Mouse (Mus musculus) stomach, postnatal 0 days (tissue): ENCODE results near the gene Cygb.

ENCODE experiments used
- CTCF ChIP-seq: IDR thresholded peaks from 2 replicates; pipeline ENCODE4 v1.5.1; 2016; ENCODE audit warnings: antibody characterized with exemption, low read depth, mild to moderate bottlenecking, moderate library complexity
- EP300 ChIP-seq: optimal IDR thresholded peaks from 2 replicates; pipeline ENCODE3; 2016; ENCODE audit warnings: antibody characterized with exemption

DNA sequence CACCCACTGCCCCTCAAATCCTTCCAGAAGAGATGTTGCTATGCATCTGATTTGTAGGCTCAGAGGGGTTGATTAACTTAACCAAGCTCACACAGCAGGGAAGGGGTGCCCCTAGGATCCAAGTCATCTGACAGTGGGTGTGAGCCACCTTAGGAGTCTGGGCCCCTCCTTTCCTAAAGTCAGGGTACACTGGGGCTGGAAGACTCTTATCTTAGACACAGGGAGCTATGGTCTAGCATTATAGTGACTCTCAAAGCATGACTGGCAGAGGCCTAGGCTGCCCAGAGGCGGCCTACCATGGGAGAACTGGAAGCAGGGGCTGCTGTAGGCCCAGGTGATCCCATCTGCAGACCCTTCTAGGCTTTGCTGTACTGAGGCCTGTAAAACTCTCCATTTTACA is 41.6 kb downstream of the Cygb start:
- TF ChIP-seq CTCF, result no peak
- no peak for TF ChIP-seq EP300
